Mouse (Mus musculus): Measurements from ENCODE around the gene Hist1h3e.

GRCm38 (mm10) chr13:23532262-23533075 lies 29.7 kb downstream of the Hist1h3e start:
- no peak for TF ChIP-seq CTCF (IDR thresholded peaks at IDR 0.05; ENCODE audit: low read depth, low read length)
- no peak for TF ChIP-seq EP300 (IDR thresholded peaks at IDR 0.05; ENCODE audit: insufficient read depth, low read depth, low read length)
- TF ChIP-seq POLR2A (IDR thresholded peaks at IDR 0.05; ENCODE audit: insufficient read depth, low read length), result no peak

Data from ES-Bruce4 (cell line).